Mouse (Mus musculus) liver, adult 2 months (tissue): ENCODE measurements around the gene Gm49383.

Experiments used
- CTCF ChIP-seq: fragments of 200-500 bp; IDR thresholded peaks from 2 replicates; pipeline ENCODE4 v1.5.1; 2011; ENCODE audit warnings: low read depth, low read length, control low read depth
- POLR2A ChIP-seq: fragments of 200-500 bp; IDR thresholded peaks from 2 replicates; pipeline ENCODE4 v1.6.1; 2011; ENCODE audit warnings: low read length, control low read depth; ENCODE audit not compliant: insufficient read depth; ENCODE audit errors: extremely low read depth

DNA sequence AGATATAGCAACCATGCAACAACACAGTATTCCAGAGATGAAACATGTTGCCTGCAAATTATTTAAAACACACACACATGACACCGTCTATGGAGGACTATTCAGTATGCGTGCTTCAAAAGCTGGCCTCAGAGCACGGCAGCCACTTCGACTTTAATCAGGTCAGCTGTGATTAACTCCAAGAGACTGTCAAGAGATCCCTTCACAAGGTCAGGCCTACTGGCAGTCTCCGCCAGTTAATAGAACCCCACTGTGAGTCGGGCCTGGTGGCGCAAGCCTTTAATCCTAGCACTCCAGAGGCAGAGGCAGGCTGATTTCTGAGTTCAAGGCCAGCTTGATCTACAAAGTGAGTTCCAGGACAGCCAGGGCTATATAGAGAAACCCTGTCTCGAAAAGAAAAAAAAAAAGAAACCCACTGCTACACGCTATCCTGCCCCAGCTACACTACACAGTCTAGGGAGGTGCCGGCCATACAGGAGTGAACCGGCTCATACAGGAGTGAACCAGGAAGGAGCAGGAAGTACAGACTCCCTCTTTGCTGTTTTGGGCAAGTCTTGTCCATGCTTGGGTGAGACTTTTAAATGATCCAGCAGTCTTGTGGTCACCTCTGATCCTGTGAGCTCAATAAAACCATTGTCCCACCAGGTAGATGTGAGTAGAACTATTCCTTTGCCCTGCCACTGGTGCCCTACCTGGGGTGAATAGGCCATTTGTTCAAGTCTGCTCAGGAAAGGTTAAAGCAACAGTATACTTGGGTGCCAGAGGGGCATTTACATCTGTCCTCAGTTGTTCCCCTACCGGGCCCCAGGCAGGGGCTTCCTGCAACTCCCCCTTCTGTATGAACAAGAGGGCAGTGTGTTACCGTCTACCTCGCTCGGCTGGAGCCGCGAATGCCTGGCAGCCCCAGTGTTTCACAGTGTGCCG lies 13.4 kb upstream of the Gm49383 start:
- TF ChIP-seq CTCF (no peak), POLR2A (no peak)
